Mouse (Mus musculus): Measurements from ENCODE around the gene Olfr1251.
"Not testable (repeated sequence)": the region's sequence is repeated elsewhere in the genome, so short reads cannot be mapped to it uniquely, and the experiment has no call there.

The Olfr1251 gene

GRCm38 (mm10) chr2:89671836-89672235, at the start of gene Olfr1251:
Gene Olfr1251 (minus strand): TSS chr2:89671936.
- no peak for DNase-seq (ENCODE audit: low read depth)

GRCm38 (mm10) chr2:89691980-89692379, 20.2 kb upstream of the Olfr1251 start:
- DNase-seq (ENCODE audit: low read depth), result no peak

- DNase-seq (ENCODE audit: low read depth), result no peak
These were observed 10.4 kb downstream of the Olfr1251 start, which contains the start of gene Olfr1250 for GRCm38 (mm10) chr2:89661367-89661766. Gene Olfr1250 (minus strand): TSS chr2:89661467.

- no peak for DNase-seq (ENCODE audit: low read depth)
These were observed 36.9 kb downstream of the Olfr1251 start, which contains the start of gene Olfr1249 for GRCm38 (mm10) chr2:89634883-89635282. Gene Olfr1249 (minus strand): TSS chr2:89634983.

GRCm38 (mm10) chr2:89618145-89618544, 53.6 kb downstream of the Olfr1251 start, which contains the start of gene Olfr1248:
Gene Olfr1248 (minus strand): TSS chr2:89618245.
- DNase-seq (ENCODE audit: low read depth), result not testable (repeated sequence)

All from fibroblast of lung, adult 2 months (primary cell).